Mouse (Mus musculus) kidney, adult 2 months (tissue): ENCODE data around the gene Eif1ad.

Experiments used
- CTCF ChIP-seq: fragments of 200-500 bp; conservative IDR thresholded peaks from 2 replicates; pipeline ENCODE4 v1.5.1; 2011; ENCODE audit warnings: low read depth, mild to moderate bottlenecking, control low read depth, low read length, moderate library complexity, mixed read lengths; ENCODE audit not compliant: insufficient read depth, insufficient read length
- POLR2A ChIP-seq: fragments of 200-500 bp; IDR thresholded peaks from one replicate; pipeline ENCODE4 v1.6.1; 2011; ENCODE audit warnings: low read depth, low read length, control low read depth

DNA sequence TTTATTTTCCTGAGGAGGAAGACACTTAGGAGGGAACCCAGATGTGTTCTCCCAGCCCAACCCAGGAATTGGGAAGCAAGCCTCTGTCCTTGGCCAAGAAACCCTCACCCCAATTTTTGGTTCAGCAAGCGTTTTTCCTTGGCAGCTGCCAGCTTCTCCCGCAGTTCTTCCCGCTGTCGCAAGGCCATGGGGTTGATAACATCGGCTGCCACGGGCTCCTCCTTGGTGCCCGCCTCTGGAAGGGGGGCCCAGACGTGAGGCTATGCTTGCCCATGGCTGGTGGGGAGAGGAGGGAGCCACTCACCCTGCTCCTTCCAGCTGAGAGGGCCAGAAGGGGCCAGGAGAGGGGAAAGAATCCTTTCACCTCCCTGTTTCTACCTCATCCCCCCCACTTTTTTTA, 18.2 kb downstream of the Eif1ad start:
- TF ChIP-seq CTCF, result no peak
- TF ChIP-seq POLR2A, result no peak
